Mouse (Mus musculus) heart, postnatal 25 days (tissue): ENCODE measurements around the gene 1190002N15Rik. TPM values are rescaled to one million over a fixed set of nuclear protein-coding genes. Genes with fewer than 3 reads are reported as not detected.

Experiments
- total RNA-seq, 2 experiments: library from RNA; stranded (reverse); gene quantifications; 2 replicates each; pipeline ENCODE4 v1.2.3; 2021

1190002N15Rik gene
- total RNA-seq, 2 experiments from 2014 or later: 31.6 to 32.5 TPM

Other genes starting within 250 kb of the 1190002N15Rik start
- gene Slc9a9, start 131.8 kb upstream of the 1190002N15Rik start, total RNA-seq: 1 to 10 TPM; 2.2 to 2.6 TPM